Mouse (Mus musculus) lung, adult 2 months (tissue): ENCODE results near the gene Inip. TPM values are rescaled to one million over a fixed set of nuclear protein-coding genes. Genes with fewer than 3 reads are reported as not detected.

ENCODE experiments used
- DNase-seq: peaks from one replicate; pipeline ENCODE4 v3.0.0; 2022
- H3K4me1 ChIP-seq: fragments of 200-500 bp; 2 replicates; pipeline ENCODE4 v1.6.1; 2011; ENCODE audit warnings: low read length; ENCODE audit not compliant: control insufficient read depth, insufficient read depth
- H3K4me3 ChIP-seq: fragments of 200-500 bp; replicated peaks from 2 replicates; pipeline ENCODE3; 2011; ENCODE audit warnings: low read depth, mild to moderate bottlenecking, control low read depth, low read length; ENCODE audit errors: extremely low read depth
- CTCF ChIP-seq: fragments of 200-500 bp; IDR thresholded peaks from 2 replicates; pipeline ENCODE4 v1.5.1; 2011; ENCODE audit warnings: mild to moderate bottlenecking, low read length, control low read depth; ENCODE audit not compliant: insufficient read depth
- POLR2A ChIP-seq: fragments of 200-500 bp; IDR thresholded peaks from 2 replicates; pipeline ENCODE4 v1.6.1; 2011; ENCODE audit warnings: low read depth, mild to moderate bottlenecking, control low read depth, low read length, borderline replicate concordance; ENCODE audit errors: extremely low read depth
- WGBS: fragments of 180-500 bp; shearing (Covaris S2); methylation state at CpG from one replicate; pipeline ENCODE4 v1.1.7; 2018; 5-methylcytosine and 5-hydroxymethylcytosine counted together
- polyA plus RNA-seq: library from polyadenylated mRNA; depleted of rRNA; stranded (reverse); fragments of >200 nt; gene quantifications from 2 replicates; pipeline ENCODE4 v1.2.3, GENCODE M21; 2012

The Inip gene
- polyA plus RNA-seq, 1 experiment = 8.9 TPM

DNA sequence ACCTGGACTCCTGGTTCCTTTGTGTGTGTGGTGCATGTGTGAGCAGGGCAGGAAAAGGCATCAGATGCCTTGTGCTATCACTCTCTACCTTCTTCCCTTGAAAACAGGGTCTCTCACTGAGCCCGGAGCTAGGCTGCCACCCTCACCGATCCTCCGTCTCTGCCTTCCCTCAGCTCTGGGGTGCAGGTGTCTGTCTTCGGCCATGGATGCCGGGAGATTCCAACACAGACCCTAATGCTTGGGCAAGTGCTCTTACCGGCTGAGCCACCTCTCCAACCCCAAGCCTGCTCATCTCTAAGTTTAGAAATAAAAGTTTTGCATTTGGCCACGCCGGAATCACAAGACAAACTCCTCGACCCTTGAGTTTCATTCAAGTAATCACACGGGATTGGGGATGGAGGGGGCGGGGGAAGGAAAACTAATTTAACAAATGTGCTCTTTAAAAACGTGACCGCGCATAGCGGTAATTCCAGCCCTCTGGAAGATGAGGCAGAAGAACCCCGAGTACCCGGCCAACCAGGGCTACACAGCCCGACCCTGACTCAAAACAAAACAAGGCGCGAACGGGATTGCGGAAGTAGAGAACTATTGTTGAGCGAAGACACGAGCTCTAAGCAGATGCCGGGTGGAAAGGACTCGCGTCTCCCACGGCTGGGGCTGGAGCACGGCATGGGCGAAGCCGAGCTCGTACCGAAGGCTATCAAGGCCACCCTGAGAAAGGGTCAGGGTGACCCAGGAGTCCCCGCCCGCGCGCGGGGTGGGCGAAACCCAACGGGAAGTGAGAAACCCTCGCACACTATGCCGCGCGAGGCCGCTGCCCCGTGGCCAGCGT is 18.3 kb downstream of the Inip start:
- DNase-seq = no peak
- Histone ChIP-seq H3K4me3 (peak overlapping the region; percentile 91), H3K4me1 (peaks cover 3% of the 10 kb centered on the region; the same call in 1 of the 2 replicates)
- TF ChIP-seq CTCF (no peak), POLR2A (no peak)
- WGBS = under 1% methylated on average over 47 of the region's 47 CpGs

DNA sequence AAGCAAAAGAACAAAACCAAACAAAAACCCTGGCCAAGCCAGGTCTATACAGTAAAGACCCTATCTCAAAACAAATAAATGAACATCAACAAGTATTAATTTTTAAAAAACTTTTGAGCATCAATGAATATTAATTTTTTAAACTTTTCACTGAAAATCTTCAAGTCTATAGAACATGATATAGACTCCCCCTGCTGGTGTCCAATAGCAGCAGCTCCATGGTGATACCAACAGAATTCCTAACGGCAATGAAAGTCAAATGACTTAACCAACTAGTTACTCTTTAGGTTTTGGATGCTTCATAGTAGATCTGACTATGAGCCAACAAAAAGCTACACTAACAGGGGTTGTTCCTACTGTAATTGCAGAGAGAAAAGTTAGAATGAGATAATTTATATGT is 20.8 kb downstream of the Inip start:
- no peak for DNase-seq

GRCm38 (mm10) chr4:59777828-59778227 is 23.6 kb downstream of the Inip start:
- no peak overlapping the region for H3K4me3 ChIP-seq
- H3K4me1 ChIP-seq = peaks cover 2% of the 10 kb centered on the region; the same call in 1 of the 2 replicates
- DNase-seq = no peak
- TF ChIP-seq POLR2A (no peak), CTCF (no peak)
- WGBS = 75% methylated on average over 3 of the region's 3 CpGs

More for the DNA sequence above, 20.8 kb downstream of the Inip start:
- Histone ChIP-seq H3K4me3 (no peak overlapping the region), H3K4me1 (peaks cover 3% of the 10 kb centered on the region; the same call in 1 of the 2 replicates)
- TF ChIP-seq POLR2A (no peak), CTCF (no peak)
- WGBS = 9% methylated on average over 1 of the region's 1 CpGs

- TF ChIP-seq POLR2A = no peak
- no peak for TF ChIP-seq CTCF
- WGBS = 71% methylated on average over 17 of the region's 17 CpGs
Measured at GRCm38 (mm10) chr4:59772171-59772879, 29.1 kb downstream of the Inip start.

DNA sequence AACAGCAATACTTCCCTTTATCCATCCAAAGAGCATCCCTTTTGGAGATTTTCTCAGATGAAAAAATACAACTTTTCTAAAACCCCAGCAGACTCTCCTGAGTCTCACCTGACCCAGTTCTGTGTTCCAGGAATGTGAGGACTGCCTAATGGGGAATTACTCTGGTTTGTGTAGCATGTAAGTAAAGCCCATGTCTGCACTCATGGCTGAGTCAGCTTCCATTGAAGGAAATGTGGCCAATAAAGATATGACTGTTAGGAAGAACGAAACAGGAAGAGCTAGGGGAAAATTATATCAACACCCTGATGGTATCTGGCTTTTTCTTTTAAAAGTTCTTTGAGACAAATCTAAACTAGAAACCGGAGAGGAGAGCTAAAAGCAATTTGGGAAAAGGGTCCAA is 33.7 kb downstream of the Inip start:
- peaks cover 2% of the 10 kb centered on the region for H3K4me1 ChIP-seq
- no peak overlapping the region for H3K4me3 ChIP-seq
- 52% methylated on average over 2 of the region's 2 CpGs for WGBS
- no peak for TF ChIP-seq CTCF
- TF ChIP-seq POLR2A = no peak
- DNase-seq = no peak

More at GRCm38 (mm10) chr4:59772171-59772879, 29.1 kb downstream of the Inip start:
- no peaks in the 10 kb centered on the region; the same call in none of the 2 replicates for H3K4me1 ChIP-seq
- no peak overlapping the region for H3K4me3 ChIP-seq
- no peak for DNase-seq

- Histone ChIP-seq H3K4me1 (peaks cover 4% of the 10 kb centered on the region), H3K4me3 (no peak overlapping the region)
- no peak for DNase-seq
- TF ChIP-seq CTCF = no peak
- 12% methylated on average over 7 of the region's 7 CpGs for WGBS
Measured at GRCm38 (mm10) chr4:59765385-59766005, 35.9 kb downstream of the Inip start.

DNA sequence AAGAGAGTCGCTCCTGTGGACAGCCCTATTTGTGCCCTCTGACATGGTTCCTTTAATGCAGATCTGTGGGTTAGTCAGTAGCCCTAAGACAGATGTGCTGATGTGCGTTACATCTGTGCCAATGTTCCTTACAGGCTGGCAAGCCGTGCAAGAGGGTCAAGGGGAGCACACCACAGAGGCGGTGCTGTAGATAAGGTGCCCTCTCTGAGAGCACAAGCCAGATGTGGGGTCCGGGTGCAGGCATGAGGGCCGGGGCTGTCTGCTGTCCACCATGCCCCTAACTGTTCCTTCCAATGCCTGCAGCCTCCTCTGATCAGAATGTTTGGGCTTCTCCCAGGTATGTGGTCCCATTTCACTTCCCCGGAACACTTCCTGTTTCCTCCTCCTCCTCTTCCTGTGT is 36.4 kb downstream of the Inip start:
- 36% methylated on average over 7 of the region's 7 CpGs for WGBS
- H3K4me1 ChIP-seq = peaks cover 6% of the 10 kb centered on the region
- no peak overlapping the region for H3K4me3 ChIP-seq
- no peak for TF ChIP-seq CTCF
- no peak for TF ChIP-seq POLR2A
- no peak for DNase-seq

GRCm38 (mm10) chr4:59761365-59761729 is 40.0 kb downstream of the Inip start:
- TF ChIP-seq CTCF (no peak), POLR2A (no peak)
- Histone ChIP-seq H3K4me1 (peaks cover 6% of the 10 kb centered on the region), H3K4me3 (no peak overlapping the region)
- DNase-seq = peak; percentile 46
- 38% methylated on average over 4 of the region's 4 CpGs for WGBS

- Histone ChIP-seq H3K4me1 (peaks cover 6% of the 10 kb centered on the region), H3K4me3 (no peak overlapping the region)
- peak; percentile 34 for DNase-seq
- 19% methylated on average over 10 of the region's 10 CpGs for WGBS
- TF ChIP-seq CTCF (peak; percentile 66), POLR2A (no peak)
Measured at GRCm38 (mm10) chr4:59760636-59761364, 40.6 kb downstream of the Inip start.
